Mouse (Mus musculus): ENCODE measurements around the gene Azgp1. TPM values are rescaled to one million over a fixed set of nuclear protein-coding genes. Genes with fewer than 3 reads are reported as not detected.
"Not testable (repeated sequence)": the region's sequence is repeated elsewhere in the genome, so short reads cannot be mapped to it uniquely, and the experiment has no call there.

Azgp1 gene
- 0.12 and 0.51 TPM in 2 replicates for polyA plus RNA-seq (2012; rRNA removed)

GRCm38 (mm10) chr5:137981300-137981699 is at the start of gene Azgp1:
TSS of gene Azgp1 (plus strand) at chr5:137981520.
- Histone ChIP-seq H3K4me1 (ENCODE audit: control insufficient read depth, insufficient read depth, low read length) (no peaks in the 10 kb centered on the region; the same call in 1 of the 2 replicates), H3K27me3 (ENCODE audit: control insufficient read depth, insufficient read depth, low read length) (no peaks in the 10 kb centered on the region), H3K27ac (ENCODE audit: control insufficient read depth, insufficient read depth, low read depth, low read length) (no peak within 1 kb of the TSS), H3K36me3 (ENCODE audit: control insufficient read depth, insufficient read depth, low read length) (no peaks in the 10 kb centered on the region), H3K4me3 (ENCODE audit: control insufficient read depth, low read depth, low read length) (no peak within 1 kb of the TSS)
- no peak for TF ChIP-seq CTCF (IDR thresholded peaks at IDR 0.05; ENCODE audit: control insufficient read depth, insufficient read depth, insufficient replicate concordance, low read depth, low read length)
- no peak for TF ChIP-seq POLR2A (IDR thresholded peaks at IDR 0.05; ENCODE audit: control insufficient read depth, low read depth, low read length)

GRCm38 (mm10) chr5:137933934-137934333 is 47.4 kb upstream of the Azgp1 start:
- H3K4me1 ChIP-seq (ENCODE audit: control insufficient read depth, insufficient read depth, low read length); H3K4me3 ChIP-seq (ENCODE audit: control insufficient read depth, low read depth, low read length); H3K36me3 ChIP-seq (ENCODE audit: control insufficient read depth, insufficient read depth, low read length); H3K27ac ChIP-seq (ENCODE audit: control insufficient read depth, insufficient read depth, low read depth, low read length); H3K27me3 ChIP-seq (ENCODE audit: control insufficient read depth, insufficient read depth, low read length): not testable (repeated sequence)

- Histone ChIP-seq H3K27me3 (ENCODE audit: control insufficient read depth, insufficient read depth, low read length) (no peaks in the 10 kb centered on the region), H3K4me3 (ENCODE audit: control insufficient read depth, low read depth, low read length) (no peak overlapping the region), H3K27ac (ENCODE audit: control insufficient read depth, insufficient read depth, low read depth, low read length) (no peak overlapping the region), H3K4me1 (ENCODE audit: control insufficient read depth, insufficient read depth, low read length) (no peaks in the 10 kb centered on the region), H3K36me3 (ENCODE audit: control insufficient read depth, insufficient read depth, low read length) (no peaks in the 10 kb centered on the region)
- TF ChIP-seq CTCF (IDR thresholded peaks at IDR 0.05; ENCODE audit: control insufficient read depth, insufficient read depth, insufficient replicate concordance, low read depth, low read length): no peak
- no peak for TF ChIP-seq POLR2A (IDR thresholded peaks at IDR 0.05; ENCODE audit: control insufficient read depth, low read depth, low read length)
Measured at GRCm38 (mm10) chr5:137936486-137936885, 44.8 kb upstream of the Azgp1 start.

GRCm38 (mm10) chr5:137937238-137937637 is 44.1 kb upstream of the Azgp1 start:
- no peaks in the 10 kb centered on the region for H3K36me3 ChIP-seq (ENCODE audit: control insufficient read depth, insufficient read depth, low read length)
- H3K27ac ChIP-seq (ENCODE audit: control insufficient read depth, insufficient read depth, low read depth, low read length): no peak overlapping the region
- no peak overlapping the region for H3K4me3 ChIP-seq (ENCODE audit: control insufficient read depth, low read depth, low read length)
- H3K4me1 ChIP-seq (ENCODE audit: control insufficient read depth, insufficient read depth, low read length): no peaks in the 10 kb centered on the region
- H3K27me3 ChIP-seq (ENCODE audit: control insufficient read depth, insufficient read depth, low read length): no peaks in the 10 kb centered on the region
- TF ChIP-seq CTCF (IDR thresholded peaks at IDR 0.05; ENCODE audit: control insufficient read depth, insufficient read depth, insufficient replicate concordance, low read depth, low read length) (no peak), POLR2A (IDR thresholded peaks at IDR 0.05; ENCODE audit: control insufficient read depth, low read depth, low read length) (no peak)

GRCm38 (mm10) chr5:137940948-137941347 is 40.4 kb upstream of the Azgp1 start:
- Histone ChIP-seq H3K4me3 (ENCODE audit: control insufficient read depth, low read depth, low read length) (no peak overlapping the region), H3K4me1 (ENCODE audit: control insufficient read depth, insufficient read depth, low read length) (no peaks in the 10 kb centered on the region), H3K36me3 (ENCODE audit: control insufficient read depth, insufficient read depth, low read length) (no peaks in the 10 kb centered on the region), H3K27me3 (ENCODE audit: control insufficient read depth, insufficient read depth, low read length) (no peaks in the 10 kb centered on the region), H3K27ac (ENCODE audit: control insufficient read depth, insufficient read depth, low read depth, low read length) (no peak overlapping the region)
- TF ChIP-seq CTCF (IDR thresholded peaks at IDR 0.05; ENCODE audit: control insufficient read depth, insufficient read depth, insufficient replicate concordance, low read depth, low read length) (no peak), POLR2A (IDR thresholded peaks at IDR 0.05; ENCODE audit: control insufficient read depth, low read depth, low read length) (no peak)

GRCm38 (mm10) chr5:137943133-137943532 is 38.2 kb upstream of the Azgp1 start:
- Histone ChIP-seq H3K36me3 (ENCODE audit: control insufficient read depth, insufficient read depth, low read length) (no peaks in the 10 kb centered on the region), H3K4me3 (ENCODE audit: control insufficient read depth, low read depth, low read length) (no peak overlapping the region), H3K4me1 (ENCODE audit: control insufficient read depth, insufficient read depth, low read length) (no peaks in the 10 kb centered on the region), H3K27ac (ENCODE audit: control insufficient read depth, insufficient read depth, low read depth, low read length) (no peak overlapping the region), H3K27me3 (ENCODE audit: control insufficient read depth, insufficient read depth, low read length) (no peaks in the 10 kb centered on the region)
- no peak for TF ChIP-seq CTCF (IDR thresholded peaks at IDR 0.05; ENCODE audit: control insufficient read depth, insufficient read depth, insufficient replicate concordance, low read depth, low read length)
- TF ChIP-seq POLR2A (IDR thresholded peaks at IDR 0.05; ENCODE audit: control insufficient read depth, low read depth, low read length): no peak

GRCm38 (mm10) chr5:137947303-137947702 is 34.0 kb upstream of the Azgp1 start:
- no peaks in the 10 kb centered on the region for H3K27me3 ChIP-seq (ENCODE audit: control insufficient read depth, insufficient read depth, low read length)
- H3K4me3 ChIP-seq (ENCODE audit: control insufficient read depth, low read depth, low read length): no peak overlapping the region
- no peaks in the 10 kb centered on the region for H3K36me3 ChIP-seq (ENCODE audit: control insufficient read depth, insufficient read depth, low read length)
- H3K27ac ChIP-seq (ENCODE audit: control insufficient read depth, insufficient read depth, low read depth, low read length): no peak overlapping the region
- H3K4me1 ChIP-seq (ENCODE audit: control insufficient read depth, insufficient read depth, low read length): no peaks in the 10 kb centered on the region
- TF ChIP-seq POLR2A (IDR thresholded peaks at IDR 0.05; ENCODE audit: control insufficient read depth, low read depth, low read length) (no peak), CTCF (IDR thresholded peaks at IDR 0.05; ENCODE audit: control insufficient read depth, insufficient read depth, insufficient replicate concordance, low read depth, low read length) (no peak)

- no peak overlapping the region for H3K4me3 ChIP-seq (ENCODE audit: control insufficient read depth, low read depth, low read length)
- no peak overlapping the region for H3K27ac ChIP-seq (ENCODE audit: control insufficient read depth, insufficient read depth, low read depth, low read length)
- H3K36me3 ChIP-seq (ENCODE audit: control insufficient read depth, insufficient read depth, low read length): no peaks in the 10 kb centered on the region
- TF ChIP-seq POLR2A (IDR thresholded peaks at IDR 0.05; ENCODE audit: control insufficient read depth, low read depth, low read length) (no peak), CTCF (IDR thresholded peaks at IDR 0.05; ENCODE audit: control insufficient read depth, insufficient read depth, insufficient replicate concordance, low read depth, low read length) (peak; percentile 10; the same call in 1 of the 2 replicates)
- H3K4me1 ChIP-seq (ENCODE audit: control insufficient read depth, insufficient read depth, low read length): no peaks in the 10 kb centered on the region
- H3K27me3 ChIP-seq (ENCODE audit: control insufficient read depth, insufficient read depth, low read length): no peaks in the 10 kb centered on the region
Measured at GRCm38 (mm10) chr5:137951218-137951617, 30.1 kb upstream of the Azgp1 start.

All from testis, adult 2 months (tissue).